Mouse (Mus musculus): ENCODE data around the gene Calm5. TPM values are rescaled to one million over a fixed set of nuclear protein-coding genes. Genes with fewer than 3 reads are reported as not detected.
A peak's percentile ranks its signal among the peaks of the same experiment; 100 is the strongest.
"Not testable (repeated sequence)": the region's sequence is repeated elsewhere in the genome, so short reads cannot be mapped to it uniquely, and the experiment has no call there.

The Calm5 gene
- not detected in 2 replicates for polyA plus RNA-seq (2015; fragmentation: Nextera tagmentation; extraction: Ambion mirVana)

- 77% methylated on average over 3 of the region's 3 CpGs for WGBS
- not testable (repeated sequence) for H3K4me1 ChIP-seq (ENCODE audit: control insufficient read depth, insufficient read depth, low read length)
These were observed at the start of gene Calm5 for GRCm38 (mm10) chr13:3853648-3854333. Gene Calm5 (plus strand): TSS chr13:3854173.

GRCm38 (mm10) chr13:3804186-3804585, 49.8 kb upstream of the Calm5 start, which contains the start of gene Calml3:
Gene Calml3 (minus strand): TSS chr13:3804316.
- Histone ChIP-seq H3K4me2 (ENCODE audit: low read depth, low read length) (no peak within 1 kb of the TSS), H3K9ac (ENCODE audit: low read length) (no peak within 1 kb of the TSS), H3K4me3 (replicated peaks; ENCODE audit: low read length) (0 out of 2 replicates have a peak within 1 kb of the TSS, but pooled peaks have one; percentile 2), H3K27me3 (ENCODE audit: control insufficient read depth, insufficient read depth, low read length) (no peaks in the 10 kb centered on the region), H3K9me3 (replicated peaks; ENCODE audit: control insufficient read depth, low read length) (no peaks in the 10 kb centered on the region), H3K4me1 (ENCODE audit: control insufficient read depth, insufficient read depth, low read length) (no peaks in the 10 kb centered on the region), H3K36me3 (ENCODE audit: control insufficient read depth, insufficient read depth, low read length) (no peaks in the 10 kb centered on the region), H3K27ac (ENCODE audit: low read length) (peak within 1 kb of the TSS; percentile 17; the same call in 1 of the 2 replicates)
- peak; percentile 27; the same call in 1 of the 2 replicates for ATAC-seq (ENCODE audit: insufficient read depth, low FRiP score)
- WGBS, result 80% methylated on average over 13 of the region's 13 CpGs

More at GRCm38 (mm10) chr13:3853648-3854333, at the start of gene Calm5:
- H3K9me3 ChIP-seq (replicated peaks; ENCODE audit: control insufficient read depth, low read length); H3K36me3 ChIP-seq (ENCODE audit: control insufficient read depth, insufficient read depth, low read length); H3K27ac ChIP-seq (ENCODE audit: low read length); ATAC-seq (ENCODE audit: insufficient read depth, low FRiP score); H3K4me3 ChIP-seq (replicated peaks; ENCODE audit: low read length); H3K9ac ChIP-seq (ENCODE audit: low read length); H3K27me3 ChIP-seq (ENCODE audit: control insufficient read depth, insufficient read depth, low read length); H3K4me2 ChIP-seq (ENCODE audit: low read depth, low read length): not testable (repeated sequence)

DNA sequence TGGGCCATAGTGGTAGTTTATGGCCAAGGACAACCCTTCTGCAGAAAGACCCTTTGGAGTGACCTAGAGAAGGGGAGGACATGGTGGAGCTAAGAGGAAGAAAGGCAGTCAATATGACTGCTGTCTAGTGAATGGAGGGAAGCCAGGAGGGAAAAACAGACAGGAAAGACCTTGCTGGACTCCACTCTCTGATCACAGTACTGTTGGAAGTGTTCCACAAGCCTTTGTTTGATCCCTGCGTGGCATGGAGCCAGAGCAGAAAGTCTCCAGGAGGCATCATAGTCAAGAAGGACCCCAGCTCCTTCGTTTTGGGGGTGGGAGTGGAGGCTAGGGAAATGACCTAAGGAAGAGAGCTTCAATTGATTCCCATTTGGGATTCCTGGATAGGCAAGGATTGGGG, 48.8 kb upstream of the Calm5 start:
- Histone ChIP-seq H3K4me1 (ENCODE audit: control insufficient read depth, insufficient read depth, low read length) (no peaks in the 10 kb centered on the region), H3K36me3 (ENCODE audit: control insufficient read depth, insufficient read depth, low read length) (no peaks in the 10 kb centered on the region), H3K4me3 (replicated peaks; ENCODE audit: low read length) (no peak overlapping the region), H3K9me3 (replicated peaks; ENCODE audit: control insufficient read depth, low read length) (no peaks in the 10 kb centered on the region), H3K9ac (ENCODE audit: low read length) (no peak overlapping the region), H3K27me3 (ENCODE audit: control insufficient read depth, insufficient read depth, low read length) (no peaks in the 10 kb centered on the region), H3K4me2 (ENCODE audit: low read depth, low read length) (no peak overlapping the region), H3K27ac (ENCODE audit: low read length) (peak overlapping the region; percentile 17; the same call in 1 of the 2 replicates)
- 48% methylated on average over 2 of the region's 2 CpGs for WGBS
- no peak for ATAC-seq (ENCODE audit: insufficient read depth, low FRiP score)

DNA sequence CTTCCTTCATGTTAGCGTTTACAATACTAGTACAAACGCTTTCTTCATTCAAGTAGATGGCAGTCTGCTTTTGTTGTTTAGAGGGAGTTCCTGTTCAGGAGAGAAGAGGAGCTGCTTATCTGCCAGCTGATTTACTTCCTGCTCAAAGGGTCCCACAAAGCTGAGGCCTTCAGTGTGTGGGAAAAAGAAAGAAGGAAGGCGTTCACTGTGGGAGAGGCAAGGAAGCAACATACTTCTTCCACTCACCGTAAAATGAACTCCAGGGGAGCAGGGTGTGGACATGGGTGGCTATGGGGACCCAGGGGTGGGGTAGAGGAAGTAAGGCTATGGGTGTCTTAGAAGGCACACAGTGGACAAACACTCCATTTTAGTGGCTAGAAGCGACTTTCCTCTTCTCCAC, 48.3 kb upstream of the Calm5 start:
- ATAC-seq (ENCODE audit: insufficient read depth, low FRiP score), result no peak
- H3K27ac ChIP-seq (ENCODE audit: low read length), result peak overlapping the region; percentile 17; the same call in 1 of the 2 replicates

DNA sequence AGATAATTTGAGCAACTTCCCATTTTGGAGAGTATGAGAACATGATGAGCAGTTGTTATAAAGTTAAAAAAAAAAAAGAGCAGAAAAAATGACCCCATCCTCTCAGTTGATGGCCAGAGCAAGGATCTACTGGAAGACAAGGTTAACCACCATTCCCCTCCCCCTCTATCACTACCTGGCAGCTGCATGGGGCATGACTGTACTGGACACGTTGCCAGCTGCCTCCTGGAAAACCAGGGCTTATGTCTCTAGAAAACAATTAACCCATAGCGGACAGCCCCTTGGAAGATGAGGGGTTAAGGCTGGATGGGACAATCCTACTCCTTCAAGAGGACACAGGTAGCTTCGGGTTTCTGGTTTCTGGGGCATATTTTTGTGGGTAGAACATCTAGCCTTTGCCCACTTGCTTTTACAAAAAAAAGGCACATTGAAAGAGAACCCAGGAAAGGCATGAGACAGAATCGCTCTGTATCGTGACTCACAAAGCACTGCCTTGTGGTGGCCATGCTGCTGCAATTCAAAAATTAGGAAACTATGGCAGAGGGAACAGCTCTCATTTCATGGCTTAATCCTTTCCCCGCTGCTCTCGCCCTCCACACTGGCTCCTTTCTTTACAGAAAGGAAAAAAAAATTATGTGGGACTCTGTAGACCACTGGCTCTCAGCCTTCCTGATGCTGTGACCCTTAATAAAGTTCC, 46.7 kb upstream of the Calm5 start:
- no peaks in the 10 kb centered on the region for H3K27me3 ChIP-seq (ENCODE audit: control insufficient read depth, insufficient read depth, low read length)
- no peaks in the 10 kb centered on the region for H3K36me3 ChIP-seq (ENCODE audit: control insufficient read depth, insufficient read depth, low read length)
- no peak overlapping the region for H3K4me3 ChIP-seq (replicated peaks; ENCODE audit: low read length)
- no peak overlapping the region for H3K27ac ChIP-seq (ENCODE audit: low read length)
- WGBS, result 71% methylated on average over 7 of the region's 7 CpGs
- no peaks in the 10 kb centered on the region for H3K9me3 ChIP-seq (replicated peaks; ENCODE audit: control insufficient read depth, low read length)
- H3K9ac ChIP-seq (ENCODE audit: low read length), result no peak overlapping the region
- H3K4me2 ChIP-seq (ENCODE audit: low read depth, low read length), result no peak overlapping the region
- no peak for ATAC-seq (ENCODE audit: insufficient read depth, low FRiP score)
- no peaks in the 10 kb centered on the region for H3K4me1 ChIP-seq (ENCODE audit: control insufficient read depth, insufficient read depth, low read length)

More for the DNA sequence above, 48.3 kb upstream of the Calm5 start:
- H3K9ac ChIP-seq (ENCODE audit: low read length), result no peak overlapping the region
- H3K4me3 ChIP-seq (replicated peaks; ENCODE audit: low read length), result no peak overlapping the region
- WGBS, result 48% methylated on average over 5 of the region's 5 CpGs
- H3K9me3 ChIP-seq (replicated peaks; ENCODE audit: control insufficient read depth, low read length), result no peaks in the 10 kb centered on the region
- H3K4me1 ChIP-seq (ENCODE audit: control insufficient read depth, insufficient read depth, low read length), result no peaks in the 10 kb centered on the region
- H3K27me3 ChIP-seq (ENCODE audit: control insufficient read depth, insufficient read depth, low read length), result no peaks in the 10 kb centered on the region
- no peaks in the 10 kb centered on the region for H3K36me3 ChIP-seq (ENCODE audit: control insufficient read depth, insufficient read depth, low read length)
- no peak overlapping the region for H3K4me2 ChIP-seq (ENCODE audit: low read depth, low read length)

DNA sequence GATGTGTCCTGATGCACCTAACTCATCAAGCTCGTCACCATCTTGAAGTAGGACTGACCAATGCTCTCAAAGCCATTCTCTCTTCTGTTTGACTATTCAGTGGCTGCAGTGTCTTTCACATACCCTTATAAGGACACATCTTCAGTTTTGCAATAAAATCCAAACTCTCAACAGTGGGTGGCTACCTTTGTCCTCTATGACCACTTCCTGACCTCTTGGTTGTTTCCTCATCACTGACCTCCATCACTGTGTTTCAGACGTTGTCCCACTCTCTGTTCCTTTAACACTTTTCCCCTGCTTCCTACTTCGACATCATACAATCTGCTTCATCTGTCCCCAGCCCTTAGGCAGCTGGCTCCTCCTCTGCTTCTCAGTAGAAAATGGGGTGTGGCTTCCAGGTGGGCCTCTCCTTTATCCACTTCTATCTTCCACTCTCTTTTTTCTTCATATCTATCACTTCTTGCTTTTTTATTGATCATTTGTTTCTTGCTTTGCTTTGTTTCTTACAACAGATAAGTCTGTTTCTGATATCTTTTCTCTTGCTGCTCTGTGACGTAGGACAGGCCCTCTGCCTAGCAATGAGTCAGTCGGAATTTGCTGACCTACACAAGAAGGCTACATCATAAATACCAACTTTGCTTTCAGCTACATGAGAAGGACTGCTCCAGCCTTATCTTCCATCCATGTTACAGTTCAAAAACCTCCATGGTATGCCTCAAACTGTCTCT, 35.8 kb upstream of the Calm5 start:
- no peak overlapping the region for H3K27ac ChIP-seq (ENCODE audit: low read length)
- no peak overlapping the region for H3K9ac ChIP-seq (ENCODE audit: low read length)
- H3K27me3 ChIP-seq (ENCODE audit: control insufficient read depth, insufficient read depth, low read length), result no peaks in the 10 kb centered on the region
- H3K9me3 ChIP-seq (replicated peaks; ENCODE audit: control insufficient read depth, low read length), result no peaks in the 10 kb centered on the region
- no peak overlapping the region for H3K4me3 ChIP-seq (replicated peaks; ENCODE audit: low read length)
- H3K4me2 ChIP-seq (ENCODE audit: low read depth, low read length), result no peak overlapping the region
- H3K4me1 ChIP-seq (ENCODE audit: control insufficient read depth, insufficient read depth, low read length), result no peaks in the 10 kb centered on the region
- ATAC-seq (ENCODE audit: insufficient read depth, low FRiP score), result no peak
- H3K36me3 ChIP-seq (ENCODE audit: control insufficient read depth, insufficient read depth, low read length), result no peaks in the 10 kb centered on the region
- WGBS, result 62% methylated on average over 5 of the region's 5 CpGs

- no peak overlapping the region for H3K4me2 ChIP-seq (ENCODE audit: low read depth, low read length)
- no peaks in the 10 kb centered on the region for H3K4me1 ChIP-seq (ENCODE audit: control insufficient read depth, insufficient read depth, low read length)
- WGBS, result 63% methylated on average over 2 of the region's 2 CpGs
- H3K9me3 ChIP-seq (replicated peaks; ENCODE audit: control insufficient read depth, low read length), result no peaks in the 10 kb centered on the region
- no peak overlapping the region for H3K9ac ChIP-seq (ENCODE audit: low read length)
- no peaks in the 10 kb centered on the region for H3K36me3 ChIP-seq (ENCODE audit: control insufficient read depth, insufficient read depth, low read length)
- no peaks in the 10 kb centered on the region for H3K27me3 ChIP-seq (ENCODE audit: control insufficient read depth, insufficient read depth, low read length)
- no peak for ATAC-seq (ENCODE audit: insufficient read depth, low FRiP score)
- no peak overlapping the region for H3K4me3 ChIP-seq (replicated peaks; ENCODE audit: low read length)
- no peak overlapping the region for H3K27ac ChIP-seq (ENCODE audit: low read length)
These were observed 35.3 kb upstream of the Calm5 start for GRCm38 (mm10) chr13:3818740-3819076.

GRCm38 (mm10) chr13:3822105-3822504, 31.9 kb upstream of the Calm5 start:
- Histone ChIP-seq H3K36me3 (ENCODE audit: control insufficient read depth, insufficient read depth, low read length) (no peaks in the 10 kb centered on the region), H3K27me3 (ENCODE audit: control insufficient read depth, insufficient read depth, low read length) (no peaks in the 10 kb centered on the region), H3K9ac (ENCODE audit: low read length) (no peak overlapping the region), H3K9me3 (replicated peaks; ENCODE audit: control insufficient read depth, low read length) (no peaks in the 10 kb centered on the region), H3K4me3 (replicated peaks; ENCODE audit: low read length) (no peak overlapping the region), H3K4me2 (ENCODE audit: low read depth, low read length) (no peak overlapping the region), H3K4me1 (ENCODE audit: control insufficient read depth, insufficient read depth, low read length) (no peaks in the 10 kb centered on the region), H3K27ac (ENCODE audit: low read length) (no peak overlapping the region)
- 51% methylated on average over 4 of the region's 4 CpGs for WGBS
- ATAC-seq (ENCODE audit: insufficient read depth, low FRiP score), result no peak

- Histone ChIP-seq H3K9ac (ENCODE audit: low read length) (no peak overlapping the region), H3K9me3 (replicated peaks; ENCODE audit: control insufficient read depth, low read length) (no peaks in the 10 kb centered on the region), H3K27ac (ENCODE audit: low read length) (no peak overlapping the region), H3K4me1 (ENCODE audit: control insufficient read depth, insufficient read depth, low read length) (no peaks in the 10 kb centered on the region), H3K4me3 (replicated peaks; ENCODE audit: low read length) (no peak overlapping the region), H3K36me3 (ENCODE audit: control insufficient read depth, insufficient read depth, low read length) (no peaks in the 10 kb centered on the region), H3K4me2 (ENCODE audit: low read depth, low read length) (no peak overlapping the region), H3K27me3 (ENCODE audit: control insufficient read depth, insufficient read depth, low read length) (no peaks in the 10 kb centered on the region)
- ATAC-seq (ENCODE audit: insufficient read depth, low FRiP score), result no peak
These were observed 28.2 kb upstream of the Calm5 start for GRCm38 (mm10) chr13:3825726-3826125.
